Mouse (Mus musculus): ENCODE measurements around the gene Pbx3. TPM values are rescaled to one million over a fixed set of nuclear protein-coding genes. Genes with fewer than 3 reads are reported as not detected.

The Pbx3 gene
- 11.2 and 13.1 TPM in 2 replicates for polyA plus RNA-seq (2015; fragmentation: Nextera tagmentation; extraction: Ambion mirVana)

GRCm38 (mm10) chr2:34372305-34373301 is at the start of gene Pbx3:
Gene Pbx3 (minus strand): TSS chr2:34373142.

GRCm38 (mm10) chr2:34406601-34407464 is 33.9 kb upstream of the Pbx3 start, which contains the start of gene Mapkap1:
Gene Mapkap1 (plus strand): TSS chr2:34406771.

Other genes with a start within 250 kb of the Pbx3 start
- 65.3 and 71.2 TPM in 2 replicates for gene Mapkap1, start 33.6 kb upstream of the Pbx3 start, polyA plus RNA-seq (2015; fragmentation: Nextera tagmentation; extraction: Ambion mirVana)

Data from urinary bladder, postnatal 0 days (tissue).